Comparison of ENCODE assay signal across 8 mouse cellular contexts in the genomic region with DNA sequence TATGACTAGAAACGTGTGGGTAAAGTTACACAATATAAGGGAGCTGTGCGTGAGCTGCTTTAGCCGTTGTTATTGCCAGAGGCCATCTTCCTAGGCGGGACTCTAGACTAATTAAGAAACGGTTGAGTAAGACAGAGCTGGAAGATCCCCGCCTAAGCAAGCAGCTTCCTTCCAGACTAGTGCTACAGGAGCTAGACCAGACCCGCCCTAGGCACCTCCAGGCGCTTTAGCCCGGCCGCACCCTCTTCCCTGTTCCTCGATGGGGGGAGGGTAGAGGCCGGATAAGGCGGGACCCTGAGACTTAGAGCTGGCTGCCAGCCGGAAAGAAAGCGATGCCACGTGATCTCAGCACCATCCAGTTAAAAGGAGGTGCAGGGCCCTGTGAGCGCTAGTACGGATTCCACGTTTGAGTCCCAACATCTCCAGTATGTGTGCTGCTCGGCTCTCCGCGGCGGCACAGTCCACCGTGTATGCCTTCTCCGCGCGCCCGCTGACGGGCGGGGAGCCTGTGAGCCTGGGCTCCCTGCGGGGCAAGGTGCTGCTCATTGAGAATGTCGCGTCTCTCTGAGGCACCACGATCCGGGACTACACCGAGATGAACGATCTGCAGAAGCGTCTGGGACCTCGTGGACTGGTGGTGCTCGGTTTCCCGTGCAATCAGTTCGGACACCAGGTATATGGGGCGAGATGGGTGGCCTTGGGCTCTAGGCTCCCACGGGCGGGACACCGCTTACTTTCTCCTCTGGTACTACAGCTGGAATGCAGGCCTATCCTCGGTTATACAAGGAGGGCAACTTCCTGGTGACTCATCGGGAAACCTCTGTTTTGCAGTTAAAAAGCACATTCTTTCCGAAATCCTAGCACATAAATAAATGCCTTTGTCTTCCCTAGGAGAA. TPM values are rescaled to one million over a fixed set of nuclear protein-coding genes. Genes with fewer than 3 reads are reported as not detected.
DNase-seq lines count a peak whose midpoint lies in the region; ATAC-seq lines count a peak whose summit lies in the region.

A gene (plus strand): TSS at position 18 of the 896 bp plus-strand sequence.

- peak; percentile 95 for DNase-seq in c-Kit-negative CD71-positive TER-119-positive erythroid progenitor cells, embryonic 14.5 days (ENCODE audit: low read depth, low spot score)
- peak; percentile 87 for DNase-seq in fibroblast of lung, adult 2 months (ENCODE audit: low read depth)
- peak; percentile 97 for DNase-seq in kidney, postnatal 14 days
- peak; percentile 97 for DNase-seq in liver, embryonic 13.5 days
- peak; percentile 91 for DNase-seq in neural tube, embryonic 10.5 days (ENCODE audit: extremely low spot score, low spot score)

- H3K4me1 ChIP-seq in heart, embryonic 14.5 days (ENCODE audit: control insufficient read depth in 2 of 2, insufficient read depth in 2 of 2, low read length in 2 of 2): peaks cover 11 to 25% of the 10 kb centered on the region in 2 experiments
- peaks cover 56% of the 10 kb centered on the region for H3K4me1 ChIP-seq in liver, embryonic 13.5 days (replicated peaks)
- peaks cover 47% of the 10 kb centered on the region for H3K4me1 ChIP-seq in stomach, embryonic 16.5 days (ENCODE audit: control insufficient read depth, insufficient read depth, low read length)

- ATAC-seq in CD4-positive, CD25-positive, alpha-beta regulatory T cell, adult 4 months: peak; percentile 94
- ATAC-seq in heart, embryonic 14.5 days (ENCODE audit: insufficient number of reproducible peaks, insufficient read depth, low FRiP score, low read depth): peak; percentile 94
- peak; percentile 92 for ATAC-seq in liver, embryonic 13.5 days (ENCODE audit: low read depth)
- peak; percentile 95 for ATAC-seq in stomach, embryonic 16.5 days (ENCODE audit: insufficient read depth, low FRiP score)

- H3K27ac ChIP-seq in heart, embryonic 14.5 days (replicated peaks in 1 of 2; ENCODE audit: control insufficient read depth in 1 of 2, insufficient read depth in 1 of 2, low read depth in 2 of 2, low read length in 2 of 2): peak within 1 kb of the TSS; percentile 87 to 92
- H3K27ac ChIP-seq in liver, embryonic 13.5 days: peak within 1 kb of the TSS; percentile 100
- peak within 1 kb of the TSS; percentile 99 for H3K27ac ChIP-seq in stomach, embryonic 16.5 days (ENCODE audit: low read length)

- H3K27me3 ChIP-seq in heart, embryonic 14.5 days (ENCODE audit: control insufficient read depth, insufficient read depth, low read length): no peaks in the 10 kb centered on the region
- H3K27me3 ChIP-seq in liver, embryonic 13.5 days: no peaks in the 10 kb centered on the region
- no peaks in the 10 kb centered on the region for H3K27me3 ChIP-seq in stomach, embryonic 16.5 days (ENCODE audit: control insufficient read depth, insufficient read depth, low read length)

- H3K9ac ChIP-seq in heart, embryonic 14.5 days (ENCODE audit: low read length): peak within 1 kb of the TSS; percentile 80
- peak within 1 kb of the TSS; percentile 99 for H3K9ac ChIP-seq in liver, embryonic 13.5 days
- H3K9ac ChIP-seq in stomach, embryonic 16.5 days (ENCODE audit: low read length): peak within 1 kb of the TSS; percentile 98

- H3K4me3 ChIP-seq in heart, embryonic 14.5 days (ENCODE audit: control insufficient read depth in 1 of 2, insufficient read depth in 1 of 2, low read depth in 1 of 2, low read length in 2 of 2): peak within 1 kb of the TSS; percentile 56 to 60
- H3K4me3 ChIP-seq in liver, embryonic 13.5 days (replicated peaks): peak within 1 kb of the TSS; percentile 92
- peak within 1 kb of the TSS; percentile 83 for H3K4me3 ChIP-seq in stomach, embryonic 16.5 days (replicated peaks; ENCODE audit: low read length)

- H3K36me3 ChIP-seq in heart, embryonic 14.5 days (ENCODE audit: control insufficient read depth, insufficient read depth, low read length): peaks cover 34% of the 10 kb centered on the region
- peaks cover 56% of the 10 kb centered on the region for H3K36me3 ChIP-seq in liver, embryonic 13.5 days
- peaks cover 12% of the 10 kb centered on the region for H3K36me3 ChIP-seq in stomach, embryonic 16.5 days (ENCODE audit: control insufficient read depth, insufficient read depth, low read length)

- no peaks in the 10 kb centered on the region for H3K9me3 ChIP-seq in heart, embryonic 14.5 days (ENCODE audit: control insufficient read depth, low read length)
- no peaks in the 10 kb centered on the region for H3K9me3 ChIP-seq in liver, embryonic 13.5 days (replicated peaks)
- no peaks in the 10 kb centered on the region for H3K9me3 ChIP-seq in stomach, embryonic 16.5 days (replicated peaks; ENCODE audit: control insufficient read depth, low read length)

- WGBS in heart, embryonic 14.5 days: under 1% methylated on average over 49 of the region's 49 CpGs
- under 1% methylated on average over 49 of the region's 49 CpGs for WGBS in liver, embryonic 13.5 days (ENCODE audit: insufficient replicate concordance)
- under 1% methylated on average over 49 of the region's 49 CpGs for WGBS in stomach, embryonic 16.5 days

- H3K4me2 ChIP-seq in heart, embryonic 14.5 days (ENCODE audit: low read length): peak within 1 kb of the TSS; percentile 92
- peak within 1 kb of the TSS; percentile 76 for H3K4me2 ChIP-seq in liver, embryonic 13.5 days
- peak within 1 kb of the TSS; percentile 83 for H3K4me2 ChIP-seq in stomach, embryonic 16.5 days (ENCODE audit: low read depth, low read length)

RNA-seq across cellular contexts. Expression of the gene that starts here (rescaled TPM):
- polyA plus RNA-seq in CD4-positive, CD25-positive, alpha-beta regulatory T cell, adult 4 months (2017; shearing (Covaris generic)): 100 to 1,000 TPM; 464 to 565 TPM
- polyA plus RNA-seq in heart, embryonic 14.5 days (2014; fragmentation: Nextera tagmentation; extraction: Ambion mirVana): 694 and 725 TPM in 2 replicates
- 6,829 and 6,884 TPM in 2 replicates for polyA plus RNA-seq in liver, embryonic 13.5 days (2015; fragmentation: Nextera tagmentation; extraction: Ambion mirVana)
- polyA plus RNA-seq in stomach, embryonic 16.5 days (2015; fragmentation: Nextera tagmentation; extraction: Ambion mirVana): 1,034 and 1,067 TPM in 2 replicates

Comparison
In these comparisons a context has a peak if more than half of its experiments do, and no peak if none do; other contexts are left out.
1. Peak in every context shown above with its lines: DNase-seq, ATAC-seq, H3K4me3 ChIP-seq and H3K27ac ChIP-seq.